Mouse (Mus musculus) lung, postnatal 4 days (tissue): Measurements from ENCODE around the gene Zbtb49.

Experiments used
- DNase-seq, 2 experiments: peaks; one replicate each; pipeline ENCODE4 v3.0.0; 2021

The Zbtb49 gene

DNA sequence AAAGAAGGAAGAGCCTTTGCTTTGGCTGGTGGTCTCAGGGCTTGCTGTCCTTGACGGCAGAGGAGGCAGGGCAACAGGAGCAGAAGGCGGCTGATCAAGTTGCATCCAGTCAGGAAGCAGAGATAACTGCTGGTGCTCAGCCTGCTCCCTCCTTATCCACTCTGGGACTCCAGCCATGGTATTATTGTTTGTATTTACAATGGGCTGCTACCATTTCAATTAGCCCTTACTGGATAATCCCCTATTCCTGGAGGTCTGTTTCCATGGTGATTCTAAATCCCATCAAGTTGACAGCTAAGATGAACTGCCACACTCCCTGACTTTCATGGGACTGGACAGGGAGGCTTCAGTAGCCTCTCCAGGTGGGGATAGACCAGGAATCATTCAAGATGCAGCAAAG lies 25.3 kb downstream of the Zbtb49 start:
- no peak for DNase-seq

DNA sequence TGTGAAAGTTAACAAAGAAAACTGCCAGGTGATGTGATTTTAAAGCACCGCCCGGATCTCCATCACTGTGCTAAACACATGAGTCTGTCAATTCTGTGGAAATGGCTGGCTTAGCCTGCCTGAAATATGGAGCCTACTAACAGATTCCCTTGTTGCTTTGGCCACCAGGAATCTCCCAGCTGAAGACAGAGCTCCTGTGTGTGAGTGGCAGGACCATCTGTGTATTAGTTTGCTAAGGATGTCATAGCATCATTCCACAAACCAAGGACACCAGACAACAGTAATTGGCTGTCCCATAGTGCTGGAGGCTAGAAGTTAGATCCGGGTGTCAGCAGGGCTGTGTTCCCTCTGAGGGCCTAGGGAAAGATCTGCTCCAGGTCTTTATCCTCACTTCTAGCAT lies 29.4 kb downstream of the Zbtb49 start:
- DNase-seq, result no peak

DNA sequence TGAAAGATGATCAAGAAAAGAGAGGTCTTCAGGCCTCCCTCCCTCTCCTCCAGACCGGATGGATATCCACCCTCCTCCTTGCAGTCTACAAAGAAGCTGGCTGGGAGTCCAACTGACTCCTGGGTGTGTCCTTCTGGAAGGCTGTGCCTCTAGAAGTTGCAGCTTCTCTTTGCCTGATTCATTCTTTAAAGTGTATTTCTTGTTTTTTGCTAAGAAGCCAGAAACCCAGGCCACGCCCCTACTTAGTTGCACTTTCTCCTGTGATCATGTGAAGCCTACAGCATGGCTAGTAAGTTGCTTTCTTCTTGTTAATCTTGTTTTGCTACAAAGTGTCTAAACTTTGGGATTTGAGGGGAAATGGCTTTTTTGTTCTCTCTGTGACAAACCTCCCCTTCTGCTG lies 33.3 kb downstream of the Zbtb49 start:
- no peak for DNase-seq

DNA sequence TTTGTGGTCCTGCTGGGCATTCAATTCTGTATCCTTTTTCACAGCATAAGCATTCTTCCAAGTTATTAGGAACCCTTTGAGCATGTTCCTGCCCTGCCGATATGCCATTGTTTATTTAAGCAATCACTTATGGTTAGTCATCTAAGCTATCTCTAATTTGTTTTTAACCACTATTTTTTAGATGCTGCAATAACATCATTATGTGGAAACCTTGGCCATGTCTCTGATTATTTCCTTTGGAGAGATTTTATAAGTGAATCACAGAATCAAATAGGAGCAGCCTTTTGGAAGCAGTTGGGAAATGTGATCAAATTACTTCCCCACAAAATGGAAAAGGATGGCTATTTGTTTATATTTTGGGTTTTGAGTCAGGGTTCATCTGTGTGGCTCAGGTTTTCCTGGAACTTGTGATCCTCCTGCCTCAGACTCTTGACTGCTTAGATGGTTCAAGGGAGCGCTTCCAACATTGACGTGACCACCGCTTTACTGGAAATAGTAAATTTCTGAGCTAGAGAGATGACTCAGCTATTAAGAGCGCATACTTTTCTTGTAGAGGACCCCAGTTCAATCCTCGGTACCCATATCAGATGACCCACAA lies 35.5 kb downstream of the Zbtb49 start:
- DNase-seq, result no peak

DNA sequence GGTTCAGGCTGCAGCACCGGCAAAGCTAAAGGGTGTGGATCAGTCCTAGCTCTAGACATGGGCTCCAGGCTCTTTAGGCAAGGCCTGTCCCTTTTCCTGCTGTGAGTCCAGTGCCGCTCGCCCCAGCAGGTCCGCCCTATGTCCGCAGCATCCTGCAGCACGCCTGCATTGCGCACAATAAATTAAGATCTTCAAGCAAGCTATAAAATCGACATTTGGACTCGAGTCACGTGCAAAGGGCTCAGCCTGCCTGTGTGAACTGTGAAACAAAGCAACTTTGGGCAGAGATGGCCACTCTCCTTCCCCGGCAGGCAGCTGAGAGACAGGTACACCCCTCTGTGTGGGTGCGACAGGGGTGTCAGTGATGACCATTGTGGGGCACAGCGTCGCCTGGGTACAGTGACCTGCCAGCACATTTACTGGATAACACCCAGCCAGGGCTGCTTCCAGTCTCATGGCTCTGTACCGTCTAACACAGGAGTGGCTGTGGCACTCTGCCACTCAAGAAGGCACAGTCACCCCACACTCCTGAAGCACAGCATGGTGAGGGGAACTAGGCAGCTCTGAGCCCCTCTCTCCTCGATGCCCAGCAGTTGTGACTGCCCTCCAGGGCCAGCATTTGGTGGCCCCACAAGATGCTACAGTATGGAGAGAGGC lies 45.9 kb downstream of the Zbtb49 start:
- no peak for DNase-seq

DNA sequence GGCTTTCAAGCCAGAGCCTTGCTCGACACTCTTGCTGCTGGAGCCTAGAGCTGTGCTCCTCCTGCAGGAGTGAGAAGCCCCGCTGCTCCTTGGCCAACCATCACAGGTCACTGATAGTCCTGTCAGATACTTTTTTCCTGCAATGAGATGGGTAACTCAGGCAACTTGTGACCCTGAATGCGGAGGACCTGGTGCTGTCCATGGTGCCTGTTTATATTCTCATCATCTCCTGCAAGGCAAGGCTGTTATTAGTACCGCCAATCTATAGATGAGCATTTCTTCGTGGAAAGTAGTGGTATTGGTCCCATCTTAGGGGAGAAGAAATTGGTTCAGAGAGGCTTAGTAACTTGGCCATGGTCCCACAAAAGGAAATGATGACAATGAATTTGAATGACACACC lies 46.5 kb downstream of the Zbtb49 start:
- no peak for DNase-seq

DNA sequence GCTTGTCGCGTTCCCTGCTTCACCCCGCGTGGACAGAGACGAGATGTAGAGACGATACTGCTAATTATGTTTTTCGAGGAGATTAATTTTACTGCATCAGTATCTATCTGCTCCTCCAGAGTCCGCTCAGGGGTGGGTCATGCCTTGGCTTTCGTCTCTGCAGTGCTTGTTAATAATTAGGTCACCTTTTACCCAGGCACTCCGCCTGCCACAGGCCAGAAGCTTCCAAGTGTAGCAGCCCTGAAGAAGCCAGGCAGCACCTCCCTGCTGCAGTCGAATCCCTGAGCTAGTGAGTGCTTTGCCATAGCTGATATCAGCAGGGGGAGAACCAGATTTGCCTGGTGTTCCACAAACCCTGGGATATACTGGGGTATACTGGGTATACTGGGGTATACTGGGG lies 51.8 kb downstream of the Zbtb49 start:
- no peak for DNase-seq

DNA sequence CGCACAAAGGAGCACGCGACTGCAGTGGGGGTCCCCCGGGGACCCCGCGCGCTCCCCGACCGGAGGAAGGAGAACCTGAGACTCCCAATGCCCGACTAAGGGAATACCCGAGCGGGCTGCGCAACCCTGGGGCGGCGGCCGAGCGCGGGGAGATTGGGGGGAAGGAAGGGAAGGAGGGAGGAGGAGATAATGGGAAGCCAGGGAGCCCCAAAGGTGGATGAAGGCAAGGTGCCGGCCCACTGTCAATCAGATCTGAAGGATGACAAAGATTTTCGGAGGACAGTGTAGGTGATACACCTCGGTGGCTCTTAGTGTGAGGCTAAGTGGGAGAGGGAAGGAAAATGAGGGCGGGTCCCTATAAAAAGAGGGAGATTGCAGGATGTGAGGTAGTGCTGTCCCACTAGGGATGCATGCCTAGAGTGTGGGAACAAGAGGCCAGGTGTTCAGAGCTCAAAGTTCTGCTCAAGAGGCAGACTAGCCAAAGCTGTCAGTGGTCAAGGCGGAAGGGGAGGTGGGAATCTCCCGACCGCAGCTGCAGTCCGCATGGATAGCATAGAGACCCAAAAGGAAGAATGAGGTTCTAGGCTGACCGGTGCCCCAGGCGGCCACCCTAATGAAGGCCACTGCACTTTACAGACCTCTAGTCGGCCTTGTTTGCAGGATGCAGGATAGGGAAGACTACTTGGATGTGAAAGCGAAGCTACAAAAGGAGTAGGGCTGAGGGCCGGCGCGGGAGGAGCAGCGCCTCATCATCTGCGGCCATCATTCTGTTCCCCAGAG lies 60.4 kb downstream of the Zbtb49 start, which contains the start of gene Nsg1:
TSS of gene Nsg1 (minus strand) at position 274 of the 780 bp plus-strand sequence.
- no peak for DNase-seq

DNA sequence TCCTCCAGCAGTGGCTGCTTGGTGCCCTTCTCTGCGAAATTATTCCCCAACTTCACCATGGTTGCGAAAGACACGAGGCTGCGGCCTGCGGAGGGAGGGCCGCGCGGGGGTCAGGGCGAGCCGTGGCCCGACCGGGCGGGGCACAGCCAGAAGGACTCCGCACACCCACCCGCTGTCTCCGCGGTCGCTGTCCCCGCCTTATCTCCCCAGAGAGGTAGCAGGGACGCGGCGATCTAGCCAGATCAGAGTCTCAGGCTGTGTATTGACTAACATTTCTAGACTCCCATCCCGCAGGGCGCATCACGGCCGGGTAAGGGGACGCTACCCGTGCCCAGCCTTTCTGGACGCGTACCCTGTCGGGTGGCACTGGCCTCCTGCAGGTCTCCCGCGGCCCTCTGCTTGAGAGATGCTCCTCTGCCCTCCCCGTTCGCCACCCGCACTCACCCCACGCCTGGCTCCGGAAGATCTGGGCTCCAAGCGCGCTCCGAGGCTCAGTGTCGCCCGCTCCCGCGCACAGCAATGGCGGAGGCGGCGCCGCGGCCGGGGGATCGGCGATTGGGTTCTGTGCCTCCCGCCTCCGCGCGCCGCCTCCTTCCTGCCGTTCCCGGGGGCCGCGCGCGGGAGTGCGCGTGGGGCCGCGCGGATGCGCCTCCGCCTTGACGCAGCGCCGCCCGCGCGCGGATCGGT lies 61.2 kb downstream of the Zbtb49 start:
- DNase-seq, result peak; percentile 69 to 81

DNA sequence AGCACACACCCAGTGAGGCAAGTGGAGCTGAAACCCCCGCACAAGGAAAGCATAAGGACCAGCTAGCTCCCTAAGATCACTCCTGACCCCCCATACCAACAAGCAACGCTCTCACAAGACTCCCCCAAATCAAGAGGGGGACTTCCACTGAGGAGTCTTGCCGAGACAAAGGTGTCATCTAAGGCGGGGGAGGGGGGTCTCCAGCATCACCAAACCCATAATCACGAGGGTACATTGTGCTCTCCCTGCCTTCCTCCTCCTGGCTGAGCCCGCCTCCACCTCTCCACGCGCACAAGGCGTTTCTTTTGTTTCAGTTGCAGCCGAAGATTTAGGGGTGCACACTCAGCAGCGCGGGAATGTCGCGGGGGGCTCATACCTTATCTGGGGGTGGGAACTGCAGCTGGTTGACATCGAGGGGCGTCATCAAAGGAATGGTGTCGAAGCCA lies 61.7 kb downstream of the Zbtb49 start:
- no peak for DNase-seq

DNA sequence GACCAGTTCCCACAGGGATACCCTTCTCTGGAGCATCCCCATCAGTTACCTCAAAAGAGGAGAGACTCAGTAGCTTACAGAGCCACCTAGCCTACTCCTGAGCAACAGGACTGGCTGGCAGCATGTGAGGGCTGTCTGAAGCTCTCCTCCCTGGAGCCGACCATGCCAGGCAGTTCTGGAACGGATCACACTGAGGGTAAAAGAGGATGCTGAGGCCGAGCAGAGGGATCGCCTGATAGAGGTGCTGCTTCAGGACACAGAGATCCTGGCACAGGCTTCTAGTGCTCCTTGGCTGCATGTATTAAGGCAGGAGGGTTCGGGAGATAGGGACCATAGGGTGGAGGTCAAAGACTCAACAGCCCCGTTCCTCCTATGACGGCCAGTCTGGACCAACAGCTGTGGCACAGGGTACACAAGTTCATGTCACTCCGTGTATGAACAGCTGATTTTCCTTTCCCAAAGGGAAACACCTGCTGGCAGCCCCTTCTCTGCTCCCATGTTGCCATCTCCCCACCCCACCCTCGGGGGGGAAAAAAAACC lies 62.7 kb downstream of the Zbtb49 start:
- no peak for DNase-seq

DNA sequence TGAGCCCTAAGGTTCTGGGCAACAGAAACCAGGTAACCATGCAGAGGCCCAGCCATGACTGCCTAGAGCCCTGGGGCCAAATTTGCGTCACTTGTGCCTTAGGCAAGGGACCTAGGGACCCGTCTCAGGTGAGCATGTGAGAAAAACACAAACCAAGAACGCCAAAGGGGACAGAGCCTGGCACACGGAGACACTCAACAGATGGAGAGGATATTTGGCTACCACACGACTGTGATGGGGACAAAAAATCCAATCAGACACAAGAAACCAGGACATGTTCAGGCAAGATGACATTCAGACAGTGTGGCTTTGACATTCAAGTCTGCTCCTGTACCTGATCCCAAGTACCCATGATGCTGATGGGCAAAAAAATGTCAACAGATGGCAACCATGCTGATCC lies 66.6 kb downstream of the Zbtb49 start:
- no peak for DNase-seq

DNA sequence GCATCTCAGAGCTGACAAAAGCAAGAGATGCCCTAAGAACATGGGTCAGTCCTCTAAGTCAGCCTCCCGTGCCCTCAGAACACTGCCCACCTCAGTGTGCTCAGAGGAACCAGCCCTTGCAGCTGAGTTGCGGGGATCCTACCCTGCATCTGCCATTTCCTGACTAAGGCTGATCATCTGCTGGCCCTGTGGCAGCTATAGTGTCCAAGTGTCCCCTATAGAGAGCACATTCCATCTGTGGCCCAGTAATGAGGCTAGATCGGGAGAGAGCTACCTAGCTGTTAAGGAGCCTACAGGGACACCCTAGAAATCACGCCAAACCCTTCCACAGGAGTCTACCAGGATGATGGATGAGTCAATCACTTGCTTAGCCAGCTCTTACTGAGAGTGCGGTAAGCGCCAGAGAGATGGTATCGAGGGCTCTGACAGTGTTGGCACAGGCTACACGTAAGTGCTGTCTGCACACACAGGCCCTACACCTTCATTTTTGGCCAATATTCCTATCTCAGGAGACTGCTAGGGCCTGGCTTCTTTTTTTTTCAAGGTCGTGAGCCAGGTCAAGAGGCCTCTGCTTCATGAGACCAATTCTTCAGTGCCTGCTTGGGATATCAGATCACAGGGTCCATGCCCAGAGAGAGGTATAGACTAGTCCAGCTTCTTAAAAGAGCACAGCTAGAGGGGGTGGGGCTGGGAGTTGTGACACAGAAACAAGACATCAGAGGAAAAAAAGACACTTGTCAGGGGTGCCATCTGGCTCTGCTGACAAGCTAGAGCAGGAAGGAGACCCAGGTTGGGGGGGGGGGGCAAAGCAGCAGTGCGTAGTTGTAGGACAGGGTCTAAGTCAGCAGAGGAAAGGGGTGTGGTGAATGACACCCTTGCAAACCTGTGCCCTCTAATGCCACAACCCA lies 67.8 kb downstream of the Zbtb49 start:
- DNase-seq, result no peak

DNA sequence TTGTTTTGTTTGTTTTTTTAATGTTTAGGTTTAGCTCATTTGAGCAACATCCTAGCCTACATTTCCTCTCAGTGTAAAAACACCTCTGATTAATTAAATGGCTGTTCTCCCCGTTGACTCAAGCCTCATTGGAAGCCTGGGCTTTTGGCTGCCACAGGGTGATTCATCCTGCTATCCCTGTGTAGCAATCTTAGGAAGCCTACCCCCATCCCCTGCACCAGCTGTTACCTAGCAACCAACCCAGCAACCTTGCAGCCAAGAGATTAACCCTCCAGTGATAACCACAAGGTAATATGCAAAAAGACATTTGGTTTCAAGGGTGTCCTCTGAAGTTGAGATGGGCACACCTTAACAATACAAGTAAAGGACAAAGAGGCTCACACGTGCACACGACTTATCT lies 69.0 kb downstream of the Zbtb49 start:
- DNase-seq, result no peak

DNA sequence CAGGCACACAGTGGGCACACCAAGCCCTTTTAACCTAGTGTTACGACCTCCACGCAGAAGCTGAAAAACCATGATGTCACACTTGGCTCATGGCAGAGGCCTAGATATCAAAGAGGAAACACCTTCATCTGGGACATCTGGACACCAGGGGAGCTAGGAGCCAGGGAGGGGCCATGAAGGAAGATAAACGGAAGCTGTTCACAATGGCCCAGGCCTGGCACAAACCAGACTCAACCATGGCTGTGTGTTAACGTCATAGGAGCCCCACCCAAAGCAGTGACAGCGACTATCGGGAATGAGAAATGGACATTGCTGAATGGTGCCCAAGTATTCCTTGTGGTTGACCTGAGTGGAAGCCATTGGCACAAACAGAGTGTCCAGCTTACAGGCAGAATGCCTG lies 73.7 kb downstream of the Zbtb49 start:
- peak; percentile 67 to 82 for DNase-seq

DNA sequence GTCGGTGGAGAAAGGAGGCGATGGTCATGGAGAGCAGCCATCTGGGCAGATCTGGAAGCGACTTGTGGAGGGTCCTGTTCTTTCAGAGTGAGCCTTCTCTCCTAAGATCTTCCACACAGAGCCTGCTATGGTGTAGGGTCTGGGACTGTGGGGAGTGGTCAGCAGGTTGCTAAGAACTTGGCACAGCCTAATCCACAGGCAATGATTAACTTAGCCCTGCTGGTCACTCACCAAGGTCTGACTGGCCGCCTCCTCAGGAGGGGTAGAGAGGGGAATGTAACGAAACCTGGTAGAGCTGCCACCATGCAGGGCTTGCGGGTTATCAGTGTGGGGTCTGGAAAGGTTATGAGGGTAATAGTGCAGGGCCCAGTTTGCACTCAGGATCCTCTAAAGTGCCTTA lies 79.4 kb downstream of the Zbtb49 start:
- no peak for DNase-seq
